Mouse (Mus musculus) A20 (cell line): ENCODE data around the gene Tmprss9.
A peak's percentile ranks its signal among the peaks of the same experiment; 100 is the strongest.
"Not testable (repeated sequence)": the region's sequence is repeated elsewhere in the genome, so short reads cannot be mapped to it uniquely, and the experiment has no call there.

ENCODE experiments used
- DNase-seq: peaks from one replicate; pipeline ENCODE4 v3.0.0-alpha.2; 2011; ENCODE audit warnings: low read depth, low spot score

Gene Tmprss9

DNA sequence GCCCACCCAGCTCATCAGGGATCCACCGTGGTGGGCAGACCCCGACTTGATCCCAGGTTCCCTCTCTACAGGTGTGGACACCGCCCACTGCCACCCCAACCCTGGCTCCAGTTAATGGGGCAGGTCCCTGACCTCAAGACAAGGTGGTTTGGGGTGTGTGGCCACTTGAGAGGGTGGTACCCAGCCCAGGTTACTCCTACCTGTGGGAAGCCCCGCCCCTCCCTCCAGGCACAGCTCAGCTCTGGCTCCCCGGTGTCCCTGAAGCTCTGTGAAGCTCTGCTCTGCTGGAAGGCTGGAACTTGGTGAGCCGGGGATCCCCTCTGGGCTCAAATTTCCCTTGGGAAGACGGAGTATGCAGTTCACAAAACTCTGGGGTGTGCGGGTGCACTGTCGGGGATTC lies at the start of gene Tmprss9:
Tmprss9 (plus strand) TSS at position 268 of the 400 bp plus-strand sequence.
- DNase-seq = no peak

DNA sequence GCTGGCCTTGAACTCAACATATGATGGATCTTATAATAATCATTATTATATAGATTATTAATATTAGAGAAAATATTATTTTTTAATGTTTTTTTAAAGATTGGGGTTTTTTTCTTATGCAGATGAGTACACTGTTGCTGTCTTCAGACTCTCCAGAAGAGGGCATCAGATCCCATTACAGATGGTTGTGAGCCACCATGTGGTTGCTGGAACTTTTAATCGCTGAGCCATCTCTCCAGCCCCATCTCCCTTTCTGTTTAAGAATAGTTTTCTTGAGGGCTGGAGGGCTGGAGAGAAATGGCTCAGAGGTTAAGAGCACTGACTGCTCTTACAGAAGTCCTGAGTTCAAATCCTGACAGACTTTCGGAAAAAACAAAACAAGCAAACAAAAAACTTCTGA lies 49.7 kb upstream of the Tmprss9 start:
- peak; percentile 66 for DNase-seq

DNA sequence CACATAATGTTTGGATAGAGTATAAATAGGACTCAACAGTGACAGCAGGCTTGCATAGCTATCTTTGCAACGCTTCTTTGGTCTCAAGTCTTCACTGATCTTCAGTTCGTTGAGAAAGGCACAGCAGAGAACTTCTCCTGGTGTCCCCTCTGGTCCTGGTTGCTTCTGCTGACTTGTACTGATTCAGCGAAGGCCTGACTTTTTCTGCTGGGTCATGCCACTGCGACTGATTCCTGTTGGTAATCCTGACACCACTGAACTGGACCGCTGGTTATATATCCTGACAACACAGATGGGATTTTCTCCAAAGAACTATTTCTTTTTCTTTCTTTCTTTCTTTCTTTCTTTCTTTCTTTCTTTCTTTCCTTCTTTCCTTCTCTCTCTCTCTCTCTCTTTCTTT lies 49.1 kb upstream of the Tmprss9 start:
- no peak for DNase-seq

DNA sequence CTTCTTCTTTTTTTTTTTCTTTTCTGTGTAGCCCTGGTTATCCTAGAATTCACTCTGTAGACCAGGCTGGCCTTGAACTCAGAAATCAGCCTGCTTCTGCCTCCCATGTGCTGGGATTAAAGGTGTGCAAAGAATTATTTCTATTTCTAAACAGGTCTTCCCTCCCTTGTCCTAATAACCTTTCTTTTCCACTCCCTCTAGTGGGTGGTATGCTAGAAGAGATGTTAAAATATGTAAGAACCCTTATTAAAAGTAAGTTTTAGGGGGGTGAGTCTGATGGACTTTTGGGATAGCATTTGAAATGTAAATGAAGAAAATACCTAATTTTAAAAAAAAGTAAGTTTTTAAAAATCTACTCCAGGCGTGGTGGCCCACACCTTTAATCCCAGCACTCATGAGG lies 48.3 kb upstream of the Tmprss9 start:
- no peak for DNase-seq

DNA sequence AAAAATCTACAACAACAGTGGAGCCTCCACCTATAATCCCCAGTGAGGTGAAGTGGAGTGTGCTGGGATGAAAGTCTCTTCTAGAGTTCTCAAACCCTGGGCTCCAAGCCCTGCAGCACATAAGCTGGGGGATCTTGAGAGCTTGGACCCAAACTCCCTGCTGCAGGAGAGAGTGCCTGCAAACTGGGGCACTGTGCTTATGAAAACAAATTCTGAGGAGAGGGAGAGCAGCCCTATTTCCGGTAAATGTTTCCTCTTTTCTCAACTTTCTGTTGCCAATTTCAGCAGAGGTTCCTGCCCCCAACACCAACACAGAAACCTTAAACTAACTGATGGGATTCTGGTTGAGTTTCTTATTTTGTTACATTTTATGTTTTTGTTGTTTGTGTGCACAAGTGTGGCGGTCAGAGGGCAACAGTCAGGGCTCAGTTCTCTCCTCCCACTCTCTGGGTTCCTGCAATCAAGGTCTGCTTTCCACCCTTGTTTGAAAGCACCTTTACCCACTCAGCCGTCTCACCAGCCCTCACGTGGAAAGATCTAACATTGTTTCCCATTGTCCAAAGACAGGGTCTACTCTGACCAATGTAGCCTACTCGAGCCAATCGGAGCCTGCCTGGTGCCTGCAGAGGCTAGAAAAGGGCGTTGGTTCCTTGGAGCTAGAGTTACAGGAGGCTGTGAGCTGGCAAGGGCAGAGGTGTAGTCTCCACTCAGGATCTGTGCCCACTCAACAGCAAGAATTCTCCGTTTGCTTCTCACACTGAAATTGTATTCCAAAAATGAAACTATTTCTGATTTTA lies 47.6 kb upstream of the Tmprss9 start:
- DNase-seq = peak; percentile 71

DNA sequence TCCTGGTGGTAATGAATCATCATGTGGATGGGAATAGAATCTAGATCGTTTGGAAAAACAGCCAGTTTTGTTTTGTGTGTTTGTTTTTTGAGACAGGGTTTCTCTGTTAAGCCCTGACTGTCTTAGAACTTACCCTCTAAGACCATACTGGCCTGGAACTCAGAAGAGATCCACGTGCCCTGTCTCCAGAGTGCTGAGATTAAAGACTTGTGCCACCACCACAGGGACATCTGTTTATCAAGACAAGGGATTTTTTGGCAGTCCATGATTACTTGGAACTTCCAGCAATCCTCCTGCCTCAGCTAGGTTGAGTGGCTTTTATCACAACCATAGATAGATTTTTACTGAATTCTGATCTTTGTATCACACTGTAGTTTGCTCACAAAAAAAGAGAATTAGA lies 46.8 kb upstream of the Tmprss9 start:
- DNase-seq = peak; percentile 56

DNA sequence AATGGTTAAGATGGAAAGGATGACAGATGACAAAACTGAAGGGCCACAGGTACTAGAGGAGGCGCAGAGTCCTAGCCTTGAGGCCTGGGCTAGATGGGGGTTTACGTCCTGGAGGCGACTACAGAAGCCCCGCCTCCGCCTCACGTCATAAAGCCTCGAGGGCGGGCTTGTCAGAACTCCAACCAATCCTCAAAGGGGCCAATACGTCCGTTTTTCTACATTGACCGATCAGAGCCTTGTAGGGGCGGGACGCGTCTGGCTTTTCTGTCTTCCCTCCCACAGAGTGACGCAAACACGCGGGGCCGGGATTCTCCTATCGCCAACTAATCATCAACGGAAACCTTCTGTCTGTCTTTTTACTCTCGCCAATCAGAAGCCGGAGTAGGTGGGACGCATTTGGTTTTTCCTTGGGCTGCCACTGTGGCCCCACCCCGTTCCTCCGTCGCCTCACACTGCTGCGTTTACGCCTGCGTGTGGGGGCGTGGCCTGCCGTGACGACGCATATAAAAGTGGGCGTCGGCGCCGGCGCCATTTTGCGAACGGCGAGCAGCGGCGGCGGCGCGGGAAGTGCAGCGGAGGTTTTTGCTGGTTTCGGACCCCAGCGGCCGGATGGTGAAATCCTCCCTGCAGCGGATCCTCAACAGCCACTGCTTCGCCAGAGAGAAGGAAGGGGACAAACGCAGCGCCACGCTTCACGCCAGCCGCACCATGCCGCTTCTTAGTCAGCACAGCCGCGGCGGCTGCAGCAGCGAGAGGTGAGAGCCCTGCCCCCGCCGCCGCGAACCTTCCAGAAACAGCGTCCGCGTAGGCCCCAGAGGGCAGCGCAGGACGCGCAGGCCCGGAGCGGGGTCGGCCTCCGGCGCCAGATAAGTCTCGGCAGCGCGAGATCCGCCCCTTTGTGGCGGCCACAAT lies 45.2 kb upstream of the Tmprss9 start, which contains the start of gene Oaz1:
Oaz1 (plus strand) TSS at position 506 of the 912 bp plus-strand sequence.
- peak; percentile 100 for DNase-seq

DNA sequence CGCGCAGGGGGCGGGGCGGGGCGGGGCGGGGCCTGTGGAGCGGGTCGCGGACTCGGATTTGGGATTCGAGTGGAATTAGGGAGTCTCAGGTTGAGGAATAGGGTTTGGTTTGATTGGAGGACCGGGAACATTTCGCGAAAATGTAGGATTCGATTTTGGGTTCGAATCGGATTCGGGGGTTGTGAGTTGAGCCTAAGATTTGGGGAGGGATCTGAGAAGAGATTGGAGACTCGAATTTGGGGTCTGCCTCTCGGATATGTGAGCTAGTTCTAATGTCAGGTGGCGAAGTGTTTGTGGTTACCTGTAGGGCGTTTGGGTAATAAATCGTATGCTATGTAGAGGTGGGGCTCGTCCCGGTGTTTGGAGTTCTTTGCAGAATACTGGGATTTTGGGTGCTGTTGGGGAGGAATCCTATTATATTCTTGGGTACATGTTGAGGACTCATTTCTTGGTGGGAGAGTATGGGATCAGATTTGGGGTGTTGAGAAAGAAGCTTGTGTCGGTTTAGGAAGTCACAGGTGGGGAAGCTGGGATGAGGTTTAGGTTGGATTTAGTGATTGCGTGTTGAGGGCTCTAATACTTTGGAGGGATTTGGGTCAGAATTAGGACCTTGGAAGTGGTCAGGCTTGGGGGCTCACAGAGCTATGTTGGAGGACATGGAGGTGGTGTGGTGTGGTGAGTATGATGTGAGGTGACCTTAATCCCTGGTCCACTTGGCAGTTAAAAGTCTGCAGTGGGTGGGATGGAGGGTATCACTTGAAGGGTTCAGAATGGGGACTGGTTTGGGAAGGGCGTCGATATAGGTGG lies 44.4 kb upstream of the Tmprss9 start:
- no peak for DNase-seq

DNA sequence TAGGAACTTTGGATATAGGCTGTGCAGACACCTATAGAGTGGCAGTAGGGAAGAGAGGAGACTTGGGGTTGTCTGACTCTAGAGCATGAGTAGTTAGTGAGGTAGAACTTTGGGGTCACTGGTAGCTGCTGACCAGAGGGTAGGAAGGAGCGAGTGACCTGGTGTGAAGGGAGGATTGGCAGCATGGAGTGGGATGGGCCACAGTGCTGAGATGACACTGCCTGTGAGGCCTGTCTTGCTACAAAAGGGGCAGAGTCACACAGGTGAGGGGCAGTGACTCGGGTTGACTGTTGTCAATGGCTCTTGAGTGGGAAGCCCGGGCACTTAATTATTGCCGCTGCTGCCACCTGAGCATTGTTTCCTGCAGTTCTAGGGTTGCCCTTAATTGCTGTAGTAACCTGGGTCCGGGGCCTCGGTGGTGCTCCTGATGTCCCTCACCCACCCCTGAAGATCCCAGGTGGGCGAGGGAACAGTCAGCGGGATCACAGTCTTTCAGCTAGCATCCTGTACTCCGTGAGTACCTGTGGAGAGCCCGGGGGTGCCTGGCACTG lies 43.7 kb upstream of the Tmprss9 start:
- no peak for DNase-seq

DNA sequence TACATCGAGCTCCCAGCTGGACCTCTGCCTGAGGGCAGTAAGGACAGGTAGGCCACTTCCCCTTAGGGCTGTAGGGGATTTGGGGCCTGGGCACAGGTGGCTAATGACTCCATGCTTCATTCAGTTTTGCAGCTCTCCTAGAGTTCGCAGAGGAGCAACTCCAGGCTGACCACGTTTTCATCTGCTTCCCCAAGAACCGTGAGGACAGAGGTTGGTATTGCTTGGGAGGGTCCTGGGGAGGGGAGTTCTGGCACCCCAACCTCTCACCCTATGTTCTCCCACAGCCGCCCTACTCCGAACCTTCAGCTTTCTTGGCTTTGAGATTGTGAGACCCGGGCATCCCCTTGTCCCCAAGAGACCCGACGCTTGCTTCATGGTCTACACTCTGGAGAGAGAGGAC lies 43.1 kb upstream of the Tmprss9 start:
- DNase-seq = not testable (repeated sequence)

DNA sequence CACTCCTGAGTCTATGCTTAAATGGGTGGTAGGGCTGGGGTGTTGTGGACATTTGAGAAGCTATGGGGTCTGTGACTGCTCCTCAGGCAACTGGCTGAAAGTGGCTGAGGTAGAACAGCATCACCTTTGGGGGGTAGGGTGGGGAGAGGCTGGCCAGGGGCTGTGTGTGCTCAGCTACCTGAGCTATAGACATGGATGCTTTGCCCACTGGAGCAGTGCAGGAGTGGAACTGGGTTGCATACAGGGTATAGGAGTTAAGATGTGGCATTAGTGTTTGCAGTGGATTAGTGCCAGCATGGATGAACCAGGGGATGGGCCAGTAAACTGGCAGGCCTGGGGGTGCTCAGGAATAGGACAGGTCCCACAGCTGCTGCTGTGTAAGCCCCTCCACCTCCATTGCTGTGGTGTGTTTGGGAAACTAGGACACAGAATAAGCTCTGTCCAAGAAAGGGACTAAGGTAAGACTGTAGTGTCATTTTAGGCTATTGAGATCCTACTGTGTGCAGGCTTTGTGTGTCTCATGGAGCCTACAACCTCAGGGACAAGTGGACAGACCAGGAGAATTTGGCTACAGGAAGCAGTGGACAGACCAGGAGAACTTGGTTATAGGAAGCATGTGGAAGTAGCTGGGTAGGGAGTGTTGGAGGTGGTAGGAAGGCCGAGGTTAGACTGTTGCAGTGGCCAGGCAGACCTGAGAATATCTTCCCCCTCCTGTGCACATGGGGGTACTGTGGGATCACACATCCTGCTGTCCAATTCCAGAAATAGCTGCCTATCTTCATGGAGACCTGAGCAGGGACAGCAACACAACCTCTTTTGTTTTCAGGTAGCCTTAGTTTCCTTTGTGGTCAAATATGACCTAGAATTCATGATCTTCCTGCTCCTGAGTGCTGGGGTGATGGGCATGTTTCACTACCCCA lies 42.0 kb upstream of the Tmprss9 start:
- no peak for DNase-seq

DNA sequence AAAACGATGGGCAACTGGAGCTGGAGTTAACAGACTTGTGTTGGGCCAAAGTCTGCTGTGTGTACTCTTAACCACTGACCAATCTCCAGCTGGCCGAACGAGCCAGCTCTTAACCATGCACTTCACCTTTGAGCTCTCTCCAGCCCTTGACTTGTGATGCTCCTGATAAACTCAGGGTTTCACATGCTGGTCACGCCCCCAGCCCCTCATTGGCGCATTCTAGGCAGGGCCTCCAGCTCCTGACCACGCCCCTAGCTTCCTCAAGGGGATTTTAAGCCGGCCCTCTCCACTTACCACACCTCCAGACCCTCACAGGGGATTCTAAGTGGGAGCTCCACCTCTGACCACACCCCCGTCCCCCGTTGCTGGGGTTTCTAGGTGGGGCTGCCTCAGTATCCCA lies 40.5 kb upstream of the Tmprss9 start:
- peak; percentile 79 for DNase-seq

DNA sequence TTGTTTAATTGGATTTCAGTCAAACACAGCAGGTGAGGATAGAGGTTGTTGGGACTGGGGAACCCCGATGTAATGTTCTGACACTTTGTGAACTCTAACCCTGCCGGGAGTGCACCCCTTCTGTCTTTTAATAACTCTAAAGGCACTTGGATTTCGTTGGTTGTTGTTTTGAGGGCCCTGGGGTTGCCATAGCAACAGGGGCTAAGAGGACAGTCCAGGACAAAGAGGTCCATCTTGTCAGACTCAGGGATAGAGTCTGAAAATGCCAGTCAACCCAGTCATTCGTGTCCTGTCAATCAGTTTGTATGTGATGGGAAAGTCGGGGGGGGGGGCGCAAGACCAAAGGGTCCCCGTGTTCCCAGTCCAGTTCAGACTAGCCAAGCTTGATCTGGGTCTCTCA lies 38.8 kb upstream of the Tmprss9 start:
- no peak for DNase-seq

DNA sequence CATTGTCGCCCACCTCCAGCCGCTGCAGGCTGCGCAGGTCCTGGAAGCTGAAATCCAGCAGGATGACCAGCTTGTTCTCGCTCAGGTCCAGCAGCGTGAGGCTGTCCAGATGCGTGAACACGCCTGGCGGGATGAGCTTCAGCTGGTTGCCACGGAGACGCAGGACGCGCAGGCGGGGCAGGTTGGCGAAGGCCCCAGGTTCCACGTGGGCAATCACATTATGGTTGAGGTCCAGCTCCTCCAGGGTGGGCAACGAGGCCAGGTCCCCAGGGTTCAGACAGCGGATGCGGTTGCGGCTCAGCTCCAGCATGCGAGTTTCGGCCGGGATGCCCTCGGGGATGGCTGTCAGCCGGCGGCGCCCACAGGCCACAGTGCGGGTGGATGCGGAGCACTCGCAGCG lies 36.0 kb upstream of the Tmprss9 start:
- DNase-seq = no peak

DNA sequence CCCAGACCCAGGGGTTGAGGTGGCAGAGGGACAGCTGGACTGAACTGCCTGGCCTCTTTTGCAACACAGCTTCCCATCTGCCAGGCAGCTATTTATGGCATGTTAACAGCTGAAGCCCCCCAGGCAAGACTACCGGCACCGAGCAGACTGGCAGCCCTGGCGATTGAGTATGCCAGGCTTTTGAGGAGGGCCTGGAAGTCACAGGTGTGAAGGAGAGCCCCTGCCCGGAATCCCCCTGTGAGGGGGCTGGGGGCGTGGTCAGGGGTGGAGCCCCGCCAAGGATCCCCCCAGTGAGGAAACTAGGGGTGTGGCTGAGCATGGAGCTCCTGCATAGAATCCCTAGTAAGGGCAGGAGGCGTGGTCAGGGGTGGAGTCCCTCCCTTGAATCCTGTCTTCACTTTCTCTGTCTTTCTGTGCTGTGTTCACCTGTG lies 34.7 kb upstream of the Tmprss9 start:
- no peak for DNase-seq

DNA sequence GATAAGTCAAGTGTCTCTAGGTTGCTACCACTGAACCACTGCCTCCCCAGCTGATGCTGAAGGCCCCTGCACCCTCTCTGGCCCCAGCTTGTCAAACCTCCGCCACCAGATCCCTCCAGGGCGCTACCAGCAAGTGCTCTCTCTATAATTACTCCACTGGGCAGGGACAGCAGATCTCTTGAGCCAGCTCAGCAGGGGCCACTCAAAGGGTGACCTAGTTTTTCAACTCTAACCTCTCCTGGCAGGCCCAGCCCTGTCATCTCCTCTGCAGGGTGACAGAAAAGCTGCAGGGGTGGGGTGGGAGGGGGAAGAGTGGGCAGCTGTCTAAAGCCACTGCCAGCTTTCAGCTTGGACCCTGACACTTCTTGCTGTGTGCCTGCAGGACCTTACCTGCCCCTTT lies 33.8 kb upstream of the Tmprss9 start:
- no peak for DNase-seq

DNA sequence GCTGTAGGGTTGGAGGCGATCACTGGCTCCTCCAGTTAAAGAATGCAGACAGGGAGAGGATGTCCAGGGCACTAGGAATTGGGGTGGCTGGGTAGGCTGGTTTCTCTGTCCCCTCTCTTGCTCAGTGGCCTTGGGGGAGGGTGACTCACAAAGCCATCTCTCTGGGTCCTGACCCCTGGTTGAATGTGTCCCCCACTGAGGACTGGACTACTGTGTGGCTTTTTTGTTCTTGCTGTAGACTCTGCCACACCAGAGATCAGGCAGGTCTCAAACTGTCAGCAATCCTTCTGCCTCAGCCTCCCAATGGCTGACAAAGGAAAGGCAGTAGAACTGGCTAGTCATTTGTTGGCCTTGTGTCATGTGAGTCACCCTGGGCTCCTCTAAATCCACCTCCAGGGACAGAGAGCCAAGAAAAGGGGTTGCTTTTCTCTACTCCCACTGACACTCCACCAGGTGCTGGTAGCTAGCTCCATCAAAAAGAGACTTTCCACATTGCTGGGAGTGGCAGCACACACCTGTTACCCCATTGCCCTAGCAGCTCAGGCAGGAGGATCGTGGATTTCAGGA lies 33.2 kb upstream of the Tmprss9 start:
- DNase-seq = no peak

DNA sequence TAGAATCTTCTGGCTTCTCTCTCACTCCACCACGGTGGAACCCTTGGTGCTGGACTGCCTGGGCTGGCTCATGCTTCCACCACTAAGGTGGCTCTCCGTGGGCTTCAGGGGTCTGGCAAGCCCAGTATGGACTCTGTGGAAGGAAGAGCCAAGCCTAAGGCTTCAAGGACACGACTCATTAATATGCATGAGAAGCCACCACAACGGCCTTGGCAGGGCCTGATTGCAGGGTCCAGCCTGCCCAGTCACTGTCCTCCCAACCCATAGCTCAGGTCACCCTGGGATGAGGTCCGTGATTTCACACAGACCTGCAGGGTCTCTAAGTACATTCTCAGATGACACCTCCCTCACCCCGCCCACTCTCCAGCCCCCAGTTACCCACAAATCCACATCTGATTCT lies 31.8 kb upstream of the Tmprss9 start:
- no peak for DNase-seq

DNA sequence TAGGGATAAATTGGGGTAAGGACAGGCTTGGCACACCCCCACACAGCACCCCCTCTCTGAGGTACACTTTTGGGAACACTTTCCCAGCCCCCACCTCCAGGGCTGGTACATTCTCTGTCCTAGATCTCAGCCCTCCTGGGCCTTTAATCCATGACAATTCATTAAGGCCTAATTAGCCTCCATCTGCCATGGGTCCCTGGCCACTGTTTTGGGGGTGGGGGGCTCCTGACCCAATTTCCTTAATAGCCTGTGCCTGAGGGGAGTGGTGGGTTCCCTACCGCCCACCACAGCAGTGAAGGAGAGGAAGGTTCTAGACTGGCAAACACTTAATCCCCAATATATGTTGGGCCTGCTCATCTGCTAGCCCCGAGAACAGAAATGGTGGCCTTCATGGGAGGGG lies 30.0 kb upstream of the Tmprss9 start:
- DNase-seq = no peak

DNA sequence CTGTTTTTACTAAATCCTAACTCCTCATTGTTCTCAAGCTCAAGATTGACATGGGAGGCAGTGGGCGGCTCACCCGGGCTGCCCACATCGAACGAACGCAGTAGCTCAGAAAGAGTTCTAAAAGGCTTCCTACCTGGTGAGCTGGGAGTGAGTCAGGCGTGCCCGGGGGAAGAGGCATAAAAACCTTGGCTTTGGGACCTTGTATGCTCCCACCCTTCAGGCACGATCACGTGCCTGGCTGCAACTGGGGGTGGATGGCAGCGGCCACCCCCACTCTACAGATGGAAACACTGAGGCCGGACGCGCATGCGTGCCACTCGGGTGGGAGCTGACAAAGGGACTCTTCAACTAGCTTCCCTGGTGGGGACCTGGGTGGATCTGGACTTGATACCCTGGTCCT lies 29.3 kb upstream of the Tmprss9 start:
- DNase-seq = no peak
